Mouse (Mus musculus) large intestine, adult 2 months (tissue): ENCODE results near the gene Hdac9. TPM values are rescaled to one million over a fixed set of nuclear protein-coding genes. Genes with fewer than 3 reads are reported as not detected.

Experiments
- DNase-seq: peaks from one replicate; pipeline ENCODE4 v3.0.0-alpha.2; 2012; ENCODE audit warnings: low read depth, low spot score
- whole genome bisulfite sequencing: fragments of 180-500 bp; shearing (Covaris S2); methylation state at CpG from one replicate; pipeline ENCODE4 v1.1.7; 2018; 5-methylcytosine and 5-hydroxymethylcytosine counted together
- polyA plus RNA-seq: library from polyadenylated mRNA; depleted of rRNA; stranded (reverse); fragments of >200 nt; gene quantifications from 2 replicates; pipeline ENCODE4 v1.2.3, GENCODE M21; 2012

Gene Hdac9
- polyA plus RNA-seq, 1 experiment: 1.2 TPM

- no peak for DNase-seq
Measured at GRCm38 (mm10) chr12:34195155-34195828, 721.6 kb downstream of the Hdac9 start.

- WGBS: 90% methylated on average over 4 of the region's 4 CpGs
- no peak for DNase-seq
Measured at GRCm38 (mm10) chr12:34194116-34194515, 722.8 kb downstream of the Hdac9 start.

GRCm38 (mm10) chr12:34191246-34191645 lies 725.6 kb downstream of the Hdac9 start:
- no peak for DNase-seq
- 86% methylated on average over 1 of the region's 1 CpGs for WGBS

GRCm38 (mm10) chr12:34178931-34179330 lies 738.0 kb downstream of the Hdac9 start:
- DNase-seq: no peak
- 78% methylated on average over 4 of the region's 4 CpGs for WGBS

GRCm38 (mm10) chr12:34176790-34177189 lies 740.1 kb downstream of the Hdac9 start:
- no peak for DNase-seq
- 83% methylated on average over 3 of the region's 3 CpGs for WGBS

- no peak for DNase-seq
- WGBS: 51% methylated on average over 1 of the region's 1 CpGs
Measured at GRCm38 (mm10) chr12:34173036-34173435, 743.9 kb downstream of the Hdac9 start.

- WGBS: 23% methylated on average over 3 of the region's 3 CpGs
- no peak for DNase-seq
Measured at GRCm38 (mm10) chr12:34170601-34171000, 746.3 kb downstream of the Hdac9 start.

GRCm38 (mm10) chr12:34165674-34166073 lies 751.2 kb downstream of the Hdac9 start:
- DNase-seq: no peak
- 88% methylated on average over 4 of the region's 4 CpGs for WGBS

GRCm38 (mm10) chr12:34156301-34156700 lies 760.6 kb downstream of the Hdac9 start:
- WGBS: 67% methylated on average over 6 of the region's 6 CpGs
- no peak for DNase-seq

- DNase-seq: no peak
- WGBS: 46% methylated on average over 5 of the region's 5 CpGs
Measured at GRCm38 (mm10) chr12:34155740-34156139, 761.2 kb downstream of the Hdac9 start.

- WGBS: 65% methylated on average over 3 of the region's 3 CpGs
- no peak for DNase-seq
Measured at GRCm38 (mm10) chr12:34154757-34155156, 762.1 kb downstream of the Hdac9 start.

GRCm38 (mm10) chr12:34151336-34151735 lies 765.6 kb downstream of the Hdac9 start:
- no peak for DNase-seq
- WGBS: 67% methylated on average over 3 of the region's 3 CpGs

- DNase-seq: no peak
- 86% methylated on average over 2 of the region's 2 CpGs for WGBS
Measured at GRCm38 (mm10) chr12:34142743-34143142, 774.2 kb downstream of the Hdac9 start.

GRCm38 (mm10) chr12:34113336-34113735 lies 803.6 kb downstream of the Hdac9 start:
- DNase-seq: no peak
- WGBS: 14% methylated on average over 1 of the region's 1 CpGs

- WGBS: 81% methylated on average over 4 of the region's 4 CpGs
- no peak for DNase-seq
Measured at GRCm38 (mm10) chr12:34092953-34093352, 823.9 kb downstream of the Hdac9 start.

- 72% methylated on average over 1 of the region's 1 CpGs for WGBS
- DNase-seq: no peak
Measured at GRCm38 (mm10) chr12:34091851-34092250, 825.0 kb downstream of the Hdac9 start.

- WGBS: 44% methylated on average over 2 of the region's 2 CpGs
Measured at GRCm38 (mm10) chr12:34087292-34087942, 829.5 kb downstream of the Hdac9 start.

GRCm38 (mm10) chr12:34076981-34077380 lies 839.9 kb downstream of the Hdac9 start:
- 71% methylated on average over 2 of the region's 2 CpGs for WGBS
- DNase-seq: no peak

More at GRCm38 (mm10) chr12:34087292-34087942, 829.5 kb downstream of the Hdac9 start:
- no peak for DNase-seq

- no peak for DNase-seq
- 51% methylated on average over 9 of the region's 9 CpGs for WGBS
Measured at GRCm38 (mm10) chr12:34075805-34076509, 840.9 kb downstream of the Hdac9 start.

GRCm38 (mm10) chr12:34052508-34052907 lies 864.4 kb downstream of the Hdac9 start:
- WGBS: 78% methylated on average over 5 of the region's 5 CpGs
- DNase-seq: no peak

- WGBS: 43% methylated on average over 3 of the region's 3 CpGs
- no peak for DNase-seq
Measured at GRCm38 (mm10) chr12:34052036-34052435, 864.9 kb downstream of the Hdac9 start.
